Mouse (Mus musculus) splenic B cell, adult 2 months (primary cell): ENCODE results near the gene Psg26.
"Not testable (repeated sequence)": the region's sequence is repeated elsewhere in the genome, so short reads cannot be mapped to it uniquely, and the experiment has no call there.

Source experiments
- DNase-seq: peaks from one replicate; pipeline ENCODE4 v3.0.0-alpha.2; 2011; ENCODE audit warnings: low read depth, low spot score
- H3K27me3 ChIP-seq: 2 replicates; pipeline ENCODE4 v1.6.1; 2012; ENCODE audit warnings: mild to moderate bottlenecking, low read length, moderate library complexity, mixed read lengths; ENCODE audit not compliant: control insufficient read depth, poor library complexity, insufficient read depth, severe bottlenecking
- H3K36me3 ChIP-seq: 2 replicates; pipeline ENCODE4 v1.6.1; 2012; ENCODE audit warnings: mild to moderate bottlenecking, low read length, moderate library complexity, mixed read lengths; ENCODE audit not compliant: control insufficient read depth, poor library complexity, insufficient read depth, severe bottlenecking

Psg26 gene

DNA sequence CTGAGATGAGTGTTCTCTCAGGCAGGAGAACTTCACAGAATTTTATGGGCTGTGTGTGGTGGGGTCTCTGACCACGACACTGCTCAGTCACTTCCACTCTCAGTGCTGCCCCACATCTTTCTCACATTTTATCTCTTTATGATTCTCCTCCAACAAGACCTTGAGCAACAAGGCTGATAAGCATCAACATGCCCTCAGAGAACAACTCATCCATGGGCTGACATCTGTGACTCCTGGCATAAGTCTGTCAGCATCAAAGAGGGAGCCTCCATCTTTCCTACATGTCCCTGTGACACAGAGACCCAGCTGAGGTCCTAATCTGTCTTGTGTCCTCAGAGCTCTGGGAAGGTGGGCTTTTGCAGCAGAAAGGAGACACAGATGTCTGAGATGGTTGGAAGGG is at the start of gene Psg26:
Psg26 (minus strand) TSS at position 101 of the 400 bp plus-strand sequence.
- Histone ChIP-seq H3K27me3 (no peaks in the 10 kb centered on the region), H3K36me3 (no peaks in the 10 kb centered on the region)
- DNase-seq, result no peak

DNA sequence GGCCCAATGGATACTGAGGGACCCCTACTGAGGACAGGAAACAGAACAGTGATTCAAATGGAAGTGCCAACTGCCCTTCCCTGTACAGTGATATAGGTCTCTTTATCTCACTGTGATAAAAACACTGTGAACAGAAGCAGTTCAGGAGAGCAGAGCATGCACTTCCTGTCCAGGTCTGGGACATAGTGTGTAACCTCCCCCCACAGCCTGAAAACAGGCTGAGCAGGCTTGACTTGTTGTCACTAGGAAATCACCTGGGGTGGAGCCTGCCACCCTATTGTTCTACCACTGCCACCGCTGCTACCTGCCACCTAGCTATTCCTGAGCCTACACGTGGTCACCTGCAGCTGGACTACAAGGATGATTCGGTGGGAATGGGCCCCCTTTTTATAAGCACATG is 49.4 kb upstream of the Psg26 start:
- Histone ChIP-seq H3K36me3 (no peaks in the 10 kb centered on the region), H3K27me3 (no peaks in the 10 kb centered on the region)
- no peak for DNase-seq

DNA sequence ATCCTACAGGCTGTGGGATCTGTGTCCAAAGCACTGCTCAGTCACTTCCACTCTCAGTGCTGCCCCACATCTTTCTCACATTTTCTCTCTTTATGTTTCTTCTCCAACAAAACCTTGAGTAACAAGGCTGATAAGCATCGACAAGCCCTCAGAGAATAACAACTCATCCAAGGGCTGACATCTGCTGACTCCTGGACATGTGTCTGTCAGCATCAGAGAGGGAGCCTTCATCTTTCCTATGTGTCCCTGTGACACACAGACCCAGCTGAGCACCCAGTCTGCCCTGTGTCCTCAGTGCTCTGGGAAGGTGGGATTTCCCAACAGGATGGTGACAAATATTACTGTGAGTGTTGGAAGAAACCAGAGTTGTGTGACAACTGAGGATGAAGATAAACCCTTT is 48.2 kb upstream of the Psg26 start, which contains the start of gene Psg25:
Psg25 (minus strand) TSS at position 101 of the 400 bp plus-strand sequence.
- Histone ChIP-seq H3K27me3 (no peaks in the 10 kb centered on the region), H3K36me3 (no peaks in the 10 kb centered on the region)
- no peak for DNase-seq

DNA sequence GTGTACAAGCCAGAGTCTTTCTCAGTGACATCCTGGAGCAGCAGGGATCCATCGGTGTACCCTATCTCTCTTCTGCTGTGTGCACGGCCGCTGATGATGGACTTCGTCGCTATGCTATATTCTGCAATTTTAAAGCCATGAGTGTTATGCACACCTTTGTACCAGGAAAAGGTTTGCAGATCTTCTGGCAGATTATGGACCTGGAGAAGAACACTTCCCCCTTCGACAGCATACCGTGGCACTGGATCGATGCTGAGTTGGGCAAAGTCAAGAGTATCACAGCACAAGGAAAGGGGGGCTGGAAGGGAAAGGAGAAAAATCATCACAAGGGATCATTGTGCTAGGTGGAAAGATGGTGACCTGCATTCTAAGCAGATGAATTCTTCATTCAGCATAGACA is 40.7 kb upstream of the Psg26 start:
- Histone ChIP-seq H3K27me3 (no peaks in the 10 kb centered on the region), H3K36me3 (no peaks in the 10 kb centered on the region)
- no peak for DNase-seq

DNA sequence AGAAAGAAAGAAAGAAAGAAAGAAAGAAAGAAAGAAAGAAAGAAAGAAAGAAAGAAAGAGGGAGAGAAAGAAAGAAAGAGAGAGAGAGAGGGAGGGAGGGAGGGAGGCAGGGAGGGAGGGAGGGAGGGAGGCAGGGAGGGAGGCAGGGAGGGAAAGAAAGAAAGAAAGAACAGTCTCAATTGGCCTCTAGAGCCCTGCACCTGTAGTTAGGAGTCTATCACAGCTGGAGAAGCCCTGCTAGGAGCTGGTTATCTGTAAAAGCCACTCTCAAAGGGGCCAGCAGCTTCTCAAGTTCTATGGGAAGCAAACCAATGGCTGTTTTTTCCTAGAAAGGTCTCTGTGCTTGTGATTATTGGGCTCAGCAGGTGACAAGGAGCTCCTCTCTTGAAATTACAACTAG is 28.9 kb upstream of the Psg26 start:
- DNase-seq, H3K27me3 ChIP-seq: not testable (repeated sequence)

DNA sequence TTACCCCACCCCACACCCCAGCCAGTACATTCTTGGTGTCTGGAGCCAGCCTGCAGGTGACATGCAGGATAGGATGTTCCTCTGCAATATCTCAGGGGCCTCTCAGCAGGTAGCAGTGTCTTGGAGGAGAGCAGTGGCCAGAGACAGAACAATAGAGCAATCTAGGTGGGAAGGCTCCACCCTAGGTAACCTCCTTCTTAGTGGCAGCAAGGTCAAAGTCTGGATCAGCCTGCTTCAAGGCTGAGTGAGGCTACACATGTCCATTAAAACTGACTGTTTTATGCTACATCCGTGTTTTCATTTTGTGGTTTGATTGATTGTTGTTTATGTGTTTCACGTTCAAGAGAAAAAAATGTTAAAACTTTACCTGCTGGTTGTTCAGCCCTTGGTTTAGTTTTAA is 28.4 kb upstream of the Psg26 start:
- H3K36me3 ChIP-seq, H3K27me3 ChIP-seq, DNase-seq: not testable (repeated sequence)

More for the DNA sequence above, 28.9 kb upstream of the Psg26 start:
- not testable (repeated sequence) for H3K36me3 ChIP-seq

DNA sequence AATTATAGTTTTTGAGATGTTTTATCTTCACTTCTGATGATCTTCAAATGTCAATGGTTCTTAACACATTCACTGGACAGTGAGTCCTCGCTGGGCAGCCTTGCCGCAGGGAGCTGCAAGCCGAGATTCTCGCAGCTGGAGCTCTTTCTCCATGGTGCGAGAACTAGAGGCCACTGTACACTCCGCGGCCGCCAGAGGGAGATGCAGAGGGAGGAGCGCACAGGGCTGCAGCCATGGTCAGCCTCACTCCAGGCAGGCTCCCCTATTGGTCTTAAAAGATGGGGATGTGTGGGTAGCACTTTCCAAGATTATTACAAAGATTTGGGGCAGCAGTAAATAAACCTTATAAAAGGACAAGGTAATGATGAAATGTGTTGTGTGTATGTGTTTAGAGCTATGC is 27.5 kb upstream of the Psg26 start:
- H3K27me3 ChIP-seq, result no peaks in the 10 kb centered on the region
- DNase-seq, result no peak
- no peaks in the 10 kb centered on the region; the same call in 1 of the 2 replicates for H3K36me3 ChIP-seq

DNA sequence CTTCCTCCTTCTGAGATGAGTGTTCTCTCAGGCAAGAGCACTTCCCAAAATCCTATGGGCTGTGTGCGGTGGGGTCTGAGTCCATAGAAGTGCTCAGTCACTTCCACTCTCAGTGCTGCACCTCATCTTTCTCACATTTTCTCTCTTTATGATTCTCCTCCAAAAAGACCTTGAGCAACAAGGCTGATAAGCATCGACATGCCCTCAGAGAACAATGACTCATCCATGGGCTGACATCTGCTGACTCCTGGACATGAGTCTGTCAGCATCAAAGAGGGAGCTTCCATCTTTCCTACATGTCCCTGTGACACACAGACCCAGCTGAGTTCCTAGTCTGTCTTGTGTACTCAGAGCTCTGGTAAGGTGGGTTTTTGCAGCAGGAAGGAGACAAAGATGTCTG is 52.0 kb downstream of the Psg26 start, which contains the start of gene Psg28:
Psg28 (minus strand) TSS at position 101 of the 400 bp plus-strand sequence.
- DNase-seq, H3K36me3 ChIP-seq, H3K27me3 ChIP-seq: not testable (repeated sequence)
